Mouse (Mus musculus) forebrain, embryonic 10.5 days (tissue): ENCODE results near the gene Gucy2d. TPM values are rescaled to one million over a fixed set of nuclear protein-coding genes. Genes with fewer than 3 reads are reported as not detected.
A peak's percentile ranks its signal among the peaks of the same experiment; 100 is the strongest.

ENCODE experiments used
- DNase-seq: peaks from one replicate; pipeline ENCODE4 v3.0.0-alpha.2; 2017; ENCODE audit warnings: low spot score; ENCODE audit errors: extremely low spot score
- H3K27ac ChIP-seq: fragments of 300-500 bp; sonication (generic); 2 replicates; pipeline ENCODE4 v1.5.1; 2016; ENCODE audit warnings: mild to moderate bottlenecking
- H3K27me3 ChIP-seq: fragments of 300-500 bp; sonication (generic); 2 replicates; pipeline ENCODE4 v1.6.1; 2016; ENCODE audit warnings: mild to moderate bottlenecking; ENCODE audit not compliant: poor library complexity, severe bottlenecking
- H3K36me3 ChIP-seq: fragments of 300-500 bp; sonication (generic); replicated peaks from 2 replicates; pipeline ENCODE4 v1.6.1; 2016; ENCODE audit warnings: mild to moderate bottlenecking, moderate library complexity
- H3K4me1 ChIP-seq: fragments of 300-500 bp; sonication (generic); 2 replicates; pipeline ENCODE4 v1.6.1; 2016
- H3K4me3 ChIP-seq: fragments of 300-500 bp; sonication (generic); 2 replicates; pipeline ENCODE4 v1.5.1; 2016; ENCODE audit warnings: mild to moderate bottlenecking, moderate library complexity
- H3K9me3 ChIP-seq: fragments of 300-500 bp; sonication (generic); 2 replicates; pipeline ENCODE4 v1.6.1; 2016; ENCODE audit warnings: mild to moderate bottlenecking, moderate library complexity
- WGBS: fragments of 180-500 bp; shearing (Covaris S2); methylation state at CpG from one replicate; pipeline ENCODE4 v1.1.7; 2016; 5-methylcytosine and 5-hydroxymethylcytosine counted together
- polyA plus RNA-seq: library from polyadenylated mRNA; unstranded; fragments of >200 nt; fragmentation: Nextera tagmentation; extraction: Ambion mirVana; gene quantifications from 2 replicates; pipeline ENCODE4 v1.2.1, GENCODE M21; 2016

The Gucy2d gene
- polyA plus RNA-seq, 1 experiment from 2014 or later = not detected

GRCm38 (mm10) chr7:98487202-98487980 is 47.2 kb downstream of the Gucy2d start:
- Histone ChIP-seq H3K36me3 (no peaks in the 10 kb centered on the region), H3K27me3 (peaks cover 56% of the 10 kb centered on the region), H3K9me3 (no peaks in the 10 kb centered on the region), H3K4me1 (peaks cover 28% of the 10 kb centered on the region), H3K27ac (no peak overlapping the region), H3K4me3 (no peak overlapping the region)
- 88% methylated on average over 11 of the region's 11 CpGs for WGBS
- DNase-seq = no peak

- 87% methylated on average over 13 of the region's 13 CpGs for WGBS
- H3K4me1 ChIP-seq = peaks cover 24% of the 10 kb centered on the region
- H3K27ac ChIP-seq = no peak overlapping the region
- DNase-seq = no peak
- H3K36me3 ChIP-seq = no peaks in the 10 kb centered on the region
- H3K9me3 ChIP-seq = no peaks in the 10 kb centered on the region
- H3K4me3 ChIP-seq = 0 out of 2 replicates have a peak overlapping the region, but pooled peaks have one; percentile 56
- H3K27me3 ChIP-seq = peaks cover 55% of the 10 kb centered on the region
Observed at GRCm38 (mm10) chr7:98488398-98489130, 48.3 kb downstream of the Gucy2d start.

- Histone ChIP-seq H3K27me3 (peaks cover 55% of the 10 kb centered on the region), H3K27ac (peak within 1 kb of the TSS; percentile 80), H3K4me1 (peaks cover 29% of the 10 kb centered on the region), H3K9me3 (no peaks in the 10 kb centered on the region), H3K36me3 (no peaks in the 10 kb centered on the region), H3K4me3 (peak within 1 kb of the TSS; percentile 56)
- DNase-seq = no peak
- WGBS = 58% methylated on average over 6 of the region's 6 CpGs
Observed at GRCm38 (mm10) chr7:98489131-98489530, 48.9 kb downstream of the Gucy2d start, which contains the start of gene Lrrc32. Gene Lrrc32, plus strand, starts transcription at chr7:98489283.

- H3K27ac ChIP-seq = peak overlapping the region; percentile 80
- peaks cover 55% of the 10 kb centered on the region for H3K27me3 ChIP-seq
- H3K4me1 ChIP-seq = peaks cover 34% of the 10 kb centered on the region
- no peaks in the 10 kb centered on the region for H3K36me3 ChIP-seq
- H3K9me3 ChIP-seq = no peaks in the 10 kb centered on the region
- H3K4me3 ChIP-seq = peak overlapping the region; percentile 56
- DNase-seq = peak; percentile 78
- WGBS = under 1% methylated on average over 50 of the region's 50 CpGs
Observed at GRCm38 (mm10) chr7:98489623-98490084, 49.4 kb downstream of the Gucy2d start.

GRCm38 (mm10) chr7:98490328-98490727 is 50.1 kb downstream of the Gucy2d start:
- H3K36me3 ChIP-seq = no peaks in the 10 kb centered on the region

GRCm38 (mm10) chr7:98490911-98491310 is 50.7 kb downstream of the Gucy2d start:
- Histone ChIP-seq H3K4me3 (peak overlapping the region; percentile 56; the same call in 1 of the 2 replicates), H3K36me3 (no peaks in the 10 kb centered on the region), H3K9me3 (no peaks in the 10 kb centered on the region), H3K27ac (no peak overlapping the region), H3K27me3 (peaks cover 55% of the 10 kb centered on the region), H3K4me1 (peaks cover 40% of the 10 kb centered on the region)
- DNase-seq = no peak
- 91% methylated on average over 6 of the region's 6 CpGs for WGBS

More at GRCm38 (mm10) chr7:98490328-98490727, 50.1 kb downstream of the Gucy2d start:
- H3K4me1 ChIP-seq = peaks cover 40% of the 10 kb centered on the region
- no peaks in the 10 kb centered on the region for H3K9me3 ChIP-seq
- DNase-seq = no peak
- 76% methylated on average over 4 of the region's 4 CpGs for WGBS
- peak overlapping the region; percentile 56 for H3K4me3 ChIP-seq
- peaks cover 55% of the 10 kb centered on the region for H3K27me3 ChIP-seq
- H3K27ac ChIP-seq = peak overlapping the region; percentile 80; the same call in 1 of the 2 replicates

GRCm38 (mm10) chr7:98491451-98492200 is 51.4 kb downstream of the Gucy2d start:
- DNase-seq = no peak
- peak overlapping the region; percentile 9; the same call in 1 of the 2 replicates for H3K4me3 ChIP-seq
- no peak overlapping the region for H3K27ac ChIP-seq
- peaks cover 55% of the 10 kb centered on the region for H3K27me3 ChIP-seq
- no peaks in the 10 kb centered on the region for H3K9me3 ChIP-seq
- peaks cover 44% of the 10 kb centered on the region for H3K4me1 ChIP-seq
- 76% methylated on average over 9 of the region's 9 CpGs for WGBS
- H3K36me3 ChIP-seq = no peaks in the 10 kb centered on the region

- no peak for DNase-seq
- Histone ChIP-seq H3K36me3 (no peaks in the 10 kb centered on the region), H3K9me3 (no peaks in the 10 kb centered on the region), H3K4me1 (peaks cover 43% of the 10 kb centered on the region), H3K27ac (no peak overlapping the region), H3K4me3 (peak overlapping the region; percentile 9; the same call in 1 of the 2 replicates), H3K27me3 (peaks cover 51% of the 10 kb centered on the region)
- WGBS = 73% methylated on average over 5 of the region's 5 CpGs
Observed at GRCm38 (mm10) chr7:98492331-98492730, 52.1 kb downstream of the Gucy2d start.

- Histone ChIP-seq H3K27me3 (peaks cover 41% of the 10 kb centered on the region), H3K9me3 (no peaks in the 10 kb centered on the region), H3K36me3 (no peaks in the 10 kb centered on the region), H3K27ac (no peak overlapping the region), H3K4me1 (peaks cover 43% of the 10 kb centered on the region), H3K4me3 (no peak overlapping the region)
- no peak for DNase-seq
- WGBS = 76% methylated on average over 2 of the region's 2 CpGs
Observed at GRCm38 (mm10) chr7:98493307-98493706, 53.1 kb downstream of the Gucy2d start.

- no peaks in the 10 kb centered on the region for H3K9me3 ChIP-seq
- H3K36me3 ChIP-seq = no peaks in the 10 kb centered on the region
- H3K4me3 ChIP-seq = no peak overlapping the region
- 0 out of 2 replicates have a peak overlapping the region, but pooled peaks have one; percentile 25 for H3K27ac ChIP-seq
- peaks cover 41% of the 10 kb centered on the region for H3K4me1 ChIP-seq
- no peak for DNase-seq
- peaks cover 34% of the 10 kb centered on the region for H3K27me3 ChIP-seq
- WGBS = 75% methylated on average over 18 of the region's 18 CpGs
Observed at GRCm38 (mm10) chr7:98493901-98494480, 53.8 kb downstream of the Gucy2d start.

GRCm38 (mm10) chr7:98495591-98495990 is 55.4 kb downstream of the Gucy2d start:
- H3K4me1 ChIP-seq = peaks cover 39% of the 10 kb centered on the region
- H3K27me3 ChIP-seq = peaks cover 22% of the 10 kb centered on the region
- no peak overlapping the region for H3K4me3 ChIP-seq
- WGBS = 67% methylated on average over 1 of the region's 1 CpGs
- no peak for DNase-seq
- no peaks in the 10 kb centered on the region for H3K36me3 ChIP-seq
- H3K9me3 ChIP-seq = no peaks in the 10 kb centered on the region
- H3K27ac ChIP-seq = no peak overlapping the region

GRCm38 (mm10) chr7:98497451-98497850 is 57.2 kb downstream of the Gucy2d start:
- H3K9me3 ChIP-seq = no peaks in the 10 kb centered on the region
- H3K27ac ChIP-seq = no peak overlapping the region
- no peaks in the 10 kb centered on the region for H3K36me3 ChIP-seq
- 69% methylated on average over 5 of the region's 5 CpGs for WGBS
- peaks cover 53% of the 10 kb centered on the region for H3K4me1 ChIP-seq
- 0 out of 2 replicates have a peak, but pooled peaks cover 3% of the 10 kb centered on the region for H3K27me3 ChIP-seq
- DNase-seq = no peak
- no peak overlapping the region for H3K4me3 ChIP-seq
